Mouse (Mus musculus) lung, postnatal 36 days (tissue): ENCODE data around the gene Ipo11.

Experiments
- DNase-seq: peaks from one replicate; pipeline ENCODE4 v3.0.0; 2022; ENCODE audit warnings: mixed read lengths

Gene Ipo11

GRCm38 (mm10) chr13:106813519-106813918 lies 123.2 kb downstream of the Ipo11 start:
- no peak for DNase-seq

- DNase-seq: peak; percentile 41
Observed at GRCm38 (mm10) chr13:106813087-106813486, 123.7 kb downstream of the Ipo11 start.

DNA sequence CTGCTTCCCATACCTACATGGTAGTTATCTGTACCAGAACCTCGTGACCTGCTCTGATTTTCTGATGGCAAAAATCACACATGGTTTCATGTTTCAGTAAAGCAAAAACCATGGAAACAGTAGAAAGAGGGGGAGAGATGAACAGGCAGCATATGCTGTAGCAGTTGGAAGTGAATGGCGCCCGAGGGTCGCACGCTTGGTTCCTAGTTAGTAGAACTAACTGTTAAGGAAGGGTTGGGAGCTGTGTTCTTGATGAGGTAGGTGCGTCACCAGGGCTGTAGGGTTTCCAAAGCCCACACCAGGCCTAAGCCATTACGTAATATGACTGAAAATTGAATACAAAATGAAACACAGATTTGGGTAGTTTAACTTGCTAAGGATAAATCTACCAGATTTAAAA lies 126.6 kb downstream of the Ipo11 start:
- DNase-seq: no peak

DNA sequence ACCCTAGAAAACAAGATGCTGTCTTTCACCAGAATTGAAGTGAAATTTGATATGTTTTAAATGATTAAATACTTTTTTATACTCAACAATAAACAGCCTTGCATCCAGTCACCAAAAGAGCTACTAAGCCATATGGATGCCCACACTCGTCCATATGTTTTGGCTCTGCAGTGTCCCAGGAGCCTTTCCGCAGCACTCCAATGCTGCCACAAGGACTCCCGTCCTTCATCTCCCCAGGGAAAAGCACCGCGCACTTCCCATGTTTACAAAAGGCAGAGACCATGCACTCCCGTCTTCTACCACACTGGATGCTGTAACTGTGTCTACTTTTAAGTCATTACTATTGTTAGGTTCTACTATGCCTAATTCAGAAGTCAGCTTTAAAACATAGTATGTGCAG lies 127.9 kb downstream of the Ipo11 start:
- DNase-seq: no peak

DNA sequence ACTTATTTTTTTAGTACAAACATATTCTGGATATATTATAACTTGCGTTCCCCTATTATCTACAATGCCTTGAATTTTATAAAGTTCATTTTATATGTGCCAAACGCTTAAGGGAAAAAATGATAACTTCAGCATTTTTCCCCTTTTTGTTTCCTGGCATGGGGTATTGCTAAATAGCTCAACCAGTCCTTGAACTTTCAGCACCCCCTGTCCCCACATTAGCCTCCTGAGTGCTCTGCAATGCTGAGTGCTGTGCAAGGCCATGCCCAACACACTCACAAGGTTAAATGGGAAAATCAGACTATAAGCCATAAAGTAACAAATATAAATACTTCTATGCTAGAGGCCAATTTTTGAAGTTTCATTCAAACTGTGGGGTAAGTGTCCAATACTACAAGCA lies 128.4 kb downstream of the Ipo11 start:
- DNase-seq: no peak

GRCm38 (mm10) chr13:106807303-106807702 lies 129.5 kb downstream of the Ipo11 start:
- no peak for DNase-seq

DNA sequence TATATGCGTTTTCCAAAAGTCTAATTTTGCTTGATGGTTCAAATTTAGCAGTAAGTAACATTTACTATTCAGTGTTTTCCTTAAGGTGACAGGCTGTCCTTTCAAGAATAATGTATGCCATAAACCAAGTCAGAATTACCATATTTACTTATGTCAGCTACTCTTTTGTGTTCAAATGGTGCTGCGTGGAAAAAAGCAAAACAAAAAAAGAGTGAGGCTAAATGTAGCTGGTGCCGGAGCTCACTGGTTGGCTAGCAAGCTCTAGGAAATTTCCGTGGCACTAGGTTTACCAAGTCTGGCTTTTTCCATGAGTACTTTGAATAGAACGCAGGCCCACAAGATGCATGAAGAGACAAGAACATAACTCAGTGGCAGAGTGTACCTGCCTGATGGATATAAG lies 131.6 kb downstream of the Ipo11 start:
- no peak for DNase-seq

- no peak for DNase-seq
Observed at GRCm38 (mm10) chr13:106798026-106798425, 138.7 kb downstream of the Ipo11 start.

DNA sequence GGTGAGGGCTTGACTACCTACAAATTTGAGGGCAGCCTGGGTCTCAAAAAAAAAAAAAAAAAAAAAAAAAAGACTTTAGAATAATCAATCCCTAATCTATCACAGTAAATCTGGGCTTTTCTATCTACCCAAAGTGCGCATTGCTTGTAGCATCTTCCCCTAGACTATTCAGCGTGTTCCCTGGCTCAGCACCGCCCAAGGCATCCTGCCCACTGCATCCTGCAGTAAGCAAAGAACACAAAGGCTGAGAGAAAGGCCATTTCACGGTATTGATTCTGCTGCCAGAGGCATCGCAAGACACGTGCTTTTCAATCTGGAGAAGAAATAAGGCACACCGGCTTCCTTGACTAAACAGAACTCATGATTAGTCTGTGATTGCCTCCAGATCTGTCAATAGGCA lies 147.9 kb downstream of the Ipo11 start:
- DNase-seq: no peak

DNA sequence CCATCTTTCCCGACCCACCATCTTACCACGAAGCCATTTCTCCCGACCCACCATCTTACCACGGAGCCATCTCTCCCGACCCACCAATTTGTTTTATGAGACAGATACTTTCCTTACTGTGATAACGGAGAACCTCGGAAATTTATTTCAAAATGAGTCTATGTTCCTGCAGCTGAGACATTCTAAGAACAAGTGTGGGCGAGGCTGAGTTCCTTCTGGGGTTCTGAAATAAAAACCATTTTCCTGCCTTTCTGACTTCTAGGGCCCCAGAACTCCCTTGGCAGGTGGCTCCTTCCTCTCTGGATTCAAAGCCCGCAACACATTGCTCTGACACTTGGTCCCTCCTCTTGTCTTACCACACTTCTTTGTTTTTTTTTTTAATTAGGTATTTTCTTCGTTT lies 168.0 kb downstream of the Ipo11 start:
- no peak for DNase-seq

GRCm38 (mm10) chr13:106762611-106763010 lies 174.1 kb downstream of the Ipo11 start:
- no peak for DNase-seq

DNA sequence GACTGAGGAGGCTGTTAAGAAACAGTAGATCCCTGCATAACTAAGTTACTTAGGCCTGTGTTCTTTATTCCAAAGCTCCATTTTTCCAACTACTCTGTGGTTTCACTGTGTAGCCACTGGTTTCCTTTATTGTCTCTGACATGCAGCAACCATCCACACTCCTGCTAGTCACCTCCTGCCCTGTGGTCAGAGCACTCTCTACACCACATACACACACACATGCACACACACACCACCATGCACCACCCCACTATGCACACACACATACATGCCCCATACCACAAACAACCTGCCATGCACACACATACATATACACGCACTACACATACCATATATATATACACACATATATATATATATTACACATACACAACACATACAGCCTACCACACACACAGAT lies 175.1 kb downstream of the Ipo11 start:
- DNase-seq: no peak

DNA sequence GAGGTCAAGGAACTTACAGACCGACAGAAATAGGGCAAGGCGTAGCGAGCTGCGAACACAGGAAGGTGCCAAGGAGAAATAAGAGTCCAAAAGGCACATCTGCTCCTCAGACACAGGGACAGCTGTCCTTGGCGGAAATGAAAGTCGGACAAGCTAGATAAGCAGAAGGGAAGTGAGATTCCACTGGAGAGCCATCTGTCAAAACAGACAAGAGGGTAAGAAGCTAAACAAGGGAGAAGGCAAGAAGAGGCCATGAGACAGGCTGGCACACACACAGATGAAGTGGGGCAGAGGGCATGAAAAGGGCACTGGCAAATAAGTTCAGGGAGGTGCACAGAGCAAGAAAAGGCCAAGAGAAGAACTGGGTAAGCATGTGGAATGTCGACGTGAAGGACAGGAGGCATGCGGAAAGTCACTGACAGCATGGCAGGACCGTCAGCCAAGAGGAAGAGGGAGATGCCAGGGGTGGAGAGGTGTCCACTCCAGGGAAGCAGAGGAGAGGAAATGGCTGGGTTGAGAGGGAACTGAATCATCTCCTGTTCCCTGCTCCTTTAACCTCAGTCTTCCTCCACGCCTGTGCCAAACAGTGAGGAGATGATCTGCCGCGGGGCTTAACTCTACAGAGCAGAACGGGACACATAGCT lies 176.4 kb downstream of the Ipo11 start:
- peak; percentile 69 for DNase-seq

DNA sequence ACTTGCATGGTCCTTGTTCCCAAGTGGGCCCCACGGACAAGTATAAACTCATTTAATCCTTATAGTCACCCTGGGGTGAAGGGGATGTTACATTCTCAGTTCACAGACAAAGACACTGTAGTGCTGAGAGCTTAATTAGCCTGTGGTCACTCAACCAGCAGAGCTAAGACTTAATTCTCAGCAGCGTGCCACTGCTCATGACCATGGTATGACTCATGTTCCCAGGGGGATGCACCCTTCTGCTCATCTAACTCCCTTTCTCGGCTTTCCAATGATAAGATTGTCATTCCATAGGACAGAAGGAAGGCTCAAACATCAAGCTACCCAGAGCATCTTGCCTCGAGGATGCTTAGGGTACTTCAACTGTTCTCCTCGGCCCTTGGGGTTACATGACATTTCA lies 180.9 kb downstream of the Ipo11 start:
- DNase-seq: no peak

DNA sequence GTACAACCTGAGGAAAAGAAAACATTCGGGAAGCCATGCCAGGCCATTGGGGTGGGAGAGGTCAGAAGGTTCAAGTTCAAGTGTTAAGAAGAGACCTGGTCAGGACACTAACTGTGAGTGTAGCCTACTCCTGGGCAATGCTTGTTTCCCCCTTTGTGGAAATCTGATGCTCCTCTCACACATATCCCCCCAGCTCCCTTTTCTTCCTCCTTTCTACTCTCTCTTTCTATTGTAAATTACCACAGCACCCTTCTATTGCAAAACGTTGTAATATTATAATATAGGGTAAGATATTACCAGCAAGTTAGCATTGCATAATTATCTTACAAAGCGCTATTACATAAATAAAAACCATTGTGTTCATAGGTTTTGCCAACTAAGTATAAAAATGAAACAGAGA lies 182.5 kb downstream of the Ipo11 start:
- DNase-seq: no peak

DNA sequence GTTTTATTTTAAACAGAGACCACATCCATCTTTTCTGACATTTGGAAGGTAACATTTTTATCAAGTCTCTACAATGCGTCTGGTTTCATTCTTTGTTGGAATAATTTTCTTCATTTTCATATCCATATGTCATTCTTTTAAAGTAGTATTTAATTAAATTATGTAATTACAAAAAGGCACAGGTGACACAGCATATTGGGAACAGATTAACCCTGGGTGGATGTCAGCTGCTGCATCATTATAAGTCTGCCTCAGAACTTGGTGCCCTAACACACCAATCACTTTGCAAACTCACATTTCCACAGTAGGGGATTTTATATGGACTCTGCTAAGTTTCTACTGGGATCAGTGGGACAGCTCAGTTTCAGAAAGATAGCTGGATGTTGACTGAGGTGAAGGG lies 184.8 kb downstream of the Ipo11 start:
- no peak for DNase-seq

DNA sequence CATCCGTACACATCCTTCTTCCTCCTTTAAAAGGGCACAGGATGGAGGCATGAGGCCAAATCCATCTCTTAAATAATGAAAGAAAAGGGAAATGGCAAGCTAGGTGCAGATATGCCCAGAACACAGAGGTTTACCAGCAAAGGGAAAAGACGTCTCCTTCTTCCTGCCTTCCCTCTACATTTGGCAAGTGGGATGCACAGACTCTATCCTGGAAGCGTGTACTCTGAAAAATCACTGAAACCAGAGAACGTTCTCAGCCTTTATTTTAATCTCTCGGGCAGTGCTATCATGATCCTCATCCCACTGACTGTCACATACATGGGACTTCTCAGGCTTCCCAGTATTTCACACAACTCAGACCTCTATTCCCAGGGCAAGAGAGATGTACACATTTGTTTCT lies 189.9 kb downstream of the Ipo11 start:
- DNase-seq: no peak

DNA sequence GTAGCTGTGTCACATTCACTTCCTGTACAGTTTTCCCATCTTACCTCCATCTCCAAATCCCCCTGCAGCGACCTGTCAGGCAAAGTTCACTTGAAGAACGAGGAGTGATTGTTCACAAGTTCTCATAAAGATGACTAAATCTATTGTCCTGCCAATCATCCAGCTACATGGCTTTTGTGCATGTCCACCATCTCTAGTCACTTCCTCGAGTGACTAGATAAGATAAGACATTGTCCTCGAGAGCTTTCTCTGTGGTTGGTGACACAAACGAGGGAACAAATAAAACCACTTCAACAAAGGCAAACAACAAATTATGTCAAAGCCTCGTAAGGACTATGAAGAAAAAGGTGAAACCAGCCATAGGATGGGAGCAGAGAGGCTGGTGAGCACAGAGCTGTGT lies 191.6 kb downstream of the Ipo11 start:
- no peak for DNase-seq
